Mouse (Mus musculus): Measurements from ENCODE around the gene Nup160.

Nup160 gene

GRCm38 (mm10) chr2:90739327-90739726 is 62.3 kb downstream of the Nup160 start:
- in situ Hi-C loops (cut with MboI; ENCODE audit: unreplicated experiment in 2 of 2): no loop called here

- in situ Hi-C loops (cut with MboI; ENCODE audit: unreplicated experiment in 2 of 2): no loop called here
Measured at GRCm38 (mm10) chr2:90739921-90740320, 62.9 kb downstream of the Nup160 start.

- in situ Hi-C loops (cut with MboI; ENCODE audit: unreplicated experiment in 2 of 2): no loop called here
Measured at GRCm38 (mm10) chr2:90744285-90745052, 67.5 kb downstream of the Nup160 start.

- in situ Hi-C loops (cut with MboI; ENCODE audit: unreplicated experiment in 2 of 2): no loop called here
Measured at GRCm38 (mm10) chr2:90745053-90745678, 68.2 kb downstream of the Nup160 start, which contains the start of gene Fnbp4. TSS of gene Fnbp4 (plus strand) at chr2:90745370.

- in situ Hi-C loops (cut with MboI; ENCODE audit: unreplicated experiment in 2 of 2): no loop called here
Measured at GRCm38 (mm10) chr2:90745740-90746537, 68.9 kb downstream of the Nup160 start.

- in situ Hi-C loops (cut with MboI; ENCODE audit: unreplicated experiment in 2 of 2): no loop called here
Measured at GRCm38 (mm10) chr2:90746538-90746865, 69.5 kb downstream of the Nup160 start.

- in situ Hi-C loops (cut with MboI; ENCODE audit: unreplicated experiment in 2 of 2): no loop called here
Measured at GRCm38 (mm10) chr2:90747131-90747530, 70.1 kb downstream of the Nup160 start.

- in situ Hi-C loops (cut with MboI; ENCODE audit: unreplicated experiment in 2 of 2): loop anchor here in 1 of 2 experiments (10.0 kb wide), 1 partner anchor 275 kb away; no protein-coding TSS in a partner anchor
Measured at GRCm38 (mm10) chr2:90749676-90750459, 72.9 kb downstream of the Nup160 start.

GRCm38 (mm10) chr2:90753565-90753964 is 76.5 kb downstream of the Nup160 start:
- in situ Hi-C loops (cut with MboI; ENCODE audit: unreplicated experiment in 2 of 2): loop anchor here in 1 of 2 experiments (10.0 kb wide), 1 partner anchor 279 kb away; no protein-coding TSS in a partner anchor

GRCm38 (mm10) chr2:90754188-90754587 is 77.2 kb downstream of the Nup160 start:
- in situ Hi-C loops (cut with MboI; ENCODE audit: unreplicated experiment in 2 of 2): loop anchor here in 1 of 2 experiments (10.0 kb wide), 1 partner anchor 279 kb away; no protein-coding TSS in a partner anchor

GRCm38 (mm10) chr2:90765123-90765522 is 88.1 kb downstream of the Nup160 start:
- in situ Hi-C loops (cut with MboI; ENCODE audit: unreplicated experiment in 2 of 2): loop anchor here in 1 of 2 experiments (10.0 kb wide), 1 partner anchor 400 kb away; no protein-coding TSS in a partner anchor

- in situ Hi-C loops (cut with MboI; ENCODE audit: unreplicated experiment in 2 of 2): no loop called here
Measured at GRCm38 (mm10) chr2:90781323-90781722, 104.3 kb downstream of the Nup160 start.

- in situ Hi-C loops (cut with MboI; ENCODE audit: unreplicated experiment in 2 of 2): no loop called here
Measured at GRCm38 (mm10) chr2:90781938-90782337, 104.9 kb downstream of the Nup160 start.

GRCm38 (mm10) chr2:90782458-90782857 is 105.4 kb downstream of the Nup160 start, which contains the start of gene Agbl2:
TSS of gene Agbl2 (plus strand) at chr2:90782727.
- in situ Hi-C loops (cut with MboI; ENCODE audit: unreplicated experiment in 2 of 2): no loop called here

- in situ Hi-C loops (cut with MboI; ENCODE audit: unreplicated experiment in 2 of 2): no loop called here
Measured at GRCm38 (mm10) chr2:90782901-90783486, 106.0 kb downstream of the Nup160 start.

Data from v-Abl transformed pro-B cells (cell line).